Mouse (Mus musculus) CH12.LX (cell line): ENCODE results near the gene Dcst1. TPM values are rescaled to one million over a fixed set of nuclear protein-coding genes. Genes with fewer than 3 reads are reported as not detected.
A peak's percentile ranks its signal among the peaks of the same experiment; 100 is the strongest.

Source experiments
- DNase-seq: peaks from one replicate; pipeline ENCODE4 v3.0.0-alpha.2; 2013; ENCODE audit errors: extremely low read depth
- H3K27ac ChIP-seq: 2 replicates; pipeline ENCODE4 v1.5.1; 2012; ENCODE audit warnings: low read depth, mild to moderate bottlenecking, control low read depth, moderate library complexity; ENCODE audit not compliant: insufficient read depth
- H3K27me3 ChIP-seq: replicated peaks from 2 replicates; pipeline ENCODE3; 2012; ENCODE audit warnings: inconsistent platforms
- H3K36me3 ChIP-seq, 2 experiments: replicated peaks in 1 of 2; 2 replicates each; pipeline versions ENCODE3 to v1.6.1; 2012; ENCODE audit warnings: inconsistent platforms in 1 of 2, low read length in 1 of 2, mild to moderate bottlenecking in 1 of 2, mixed read lengths in 1 of 2, moderate library complexity in 1 of 2; ENCODE audit not compliant: control insufficient read depth in 1 of 2, insufficient read depth in 1 of 2
- H3K4me1 ChIP-seq, 2 experiments: 2 replicates each; pipeline ENCODE4 v1.6.1; 2012; ENCODE audit warnings: inconsistent platforms in 1 of 2, moderate library complexity in 1 of 2; ENCODE audit not compliant: insufficient read depth in 2 of 2, control insufficient read depth in 1 of 2
- H3K4me2 ChIP-seq: 2 replicates; pipeline ENCODE4 v1.6.1; 2012; ENCODE audit warnings: low read depth, mild to moderate bottlenecking, control low read depth; ENCODE audit not compliant: poor library complexity, insufficient read depth, severe bottlenecking
- H3K4me3 ChIP-seq, 3 experiments: fragments of 150-350 bp in 1 of 3; sonication (generic) in 1 of 3; replicated peaks in 1 of 3; 2 replicates each; pipeline versions ENCODE3 to v1.5.1; 2011 to 2012; ENCODE audit warnings: low read depth in 2 of 3, low read length in 2 of 3, mild to moderate bottlenecking in 2 of 3, moderate library complexity in 2 of 3, control low read depth in 1 of 3, improper control_type of control experiment in 1 of 3, inconsistent platforms in 1 of 3, mixed read lengths in 1 of 3; ENCODE audit not compliant: poor library complexity in 1 of 3
- H3K79me2 ChIP-seq: replicated peaks from 2 replicates; pipeline ENCODE4 v1.6.1; 2012; ENCODE audit warnings: mild to moderate bottlenecking, moderate library complexity; ENCODE audit not compliant: control insufficient read depth, poor library complexity, insufficient read depth, severe bottlenecking; ENCODE audit errors: extremely low read depth
- H3K9ac ChIP-seq: 2 replicates; pipeline ENCODE4 v1.6.1; 2012; ENCODE audit warnings: low read depth, mild to moderate bottlenecking, control low read depth, moderate library complexity; ENCODE audit not compliant: insufficient read depth
- H3K9me3 ChIP-seq: replicated peaks from 2 replicates; pipeline ENCODE3; 2012; ENCODE audit warnings: low read length, inconsistent platforms, mixed read lengths
- CHD1 ChIP-seq: IDR thresholded peaks from 2 replicates; pipeline ENCODE4 v1.6.1; 2012; ENCODE audit warnings: low read depth, low read length, improper control_type of control experiment, inconsistent platforms
- CHD2 ChIP-seq: IDR thresholded peaks from 2 replicates; pipeline ENCODE4 v1.6.1; 2011; ENCODE audit warnings: low read length, improper control_type of control experiment
- E2F4 ChIP-seq: IDR thresholded peaks from 2 replicates; pipeline ENCODE4 v1.6.1; 2011; ENCODE audit warnings: low read depth, low read length, improper control_type of control experiment; ENCODE audit not compliant: insufficient replicate concordance
- ELF1 ChIP-seq: IDR thresholded peaks from 2 replicates; pipeline ENCODE4 v1.6.1; 2014; ENCODE audit warnings: low read depth, mild to moderate bottlenecking, inconsistent platforms, low read length, improper control_type of control experiment
- EP300 ChIP-seq: IDR thresholded peaks from 2 replicates; pipeline ENCODE4 v1.6.1; 2011; ENCODE audit warnings: low read length, improper control_type of control experiment
- HCFC1 ChIP-seq: IDR thresholded peaks from 2 replicates; pipeline ENCODE4 v1.6.1; 2012; ENCODE audit warnings: low read depth, mild to moderate bottlenecking, inconsistent platforms, low read length, improper control_type of control experiment
- JUND ChIP-seq: conservative IDR thresholded peaks from 2 replicates; pipeline ENCODE4 v1.6.1; 2011; ENCODE audit warnings: low read depth, low read length, improper control_type of control experiment
- KAT2A ChIP-seq: IDR thresholded peaks from 2 replicates; pipeline ENCODE4 v1.6.1; 2012; ENCODE audit warnings: low read length, improper control_type of control experiment, inconsistent platforms; ENCODE audit not compliant: insufficient replicate concordance
- MEF2A ChIP-seq: IDR thresholded peaks from 2 replicates; pipeline ENCODE4 v1.6.1; 2014; ENCODE audit warnings: low read depth, mild to moderate bottlenecking, inconsistent platforms, low read length, improper control_type of control experiment, borderline replicate concordance
- MYC ChIP-seq: IDR thresholded peaks from 2 replicates; pipeline ENCODE4 v1.6.1; 2011; ENCODE audit warnings: low read depth, mild to moderate bottlenecking, improper control_type of control experiment, low read length
- NELFE ChIP-seq: IDR thresholded peaks from 2 replicates; pipeline ENCODE4 v1.6.1; 2011; ENCODE audit warnings: low read depth, low read length, improper control_type of control experiment
- NRF1 ChIP-seq: IDR thresholded peaks from 2 replicates; pipeline ENCODE4 v1.6.1; 2014; ENCODE audit warnings: low read depth, mild to moderate bottlenecking, inconsistent platforms, low read length, improper control_type of control experiment, moderate library complexity
- PAX5 ChIP-seq: IDR thresholded peaks from 2 replicates; pipeline ENCODE4 v1.6.1; 2012; ENCODE audit warnings: low read length, inconsistent platforms, mixed read lengths
- POLR2AphosphoS2 ChIP-seq: IDR thresholded peaks from 2 replicates; pipeline ENCODE4 v1.6.1; 2011; ENCODE audit warnings: low read depth, low read length, improper control_type of control experiment
- RCOR1 ChIP-seq: conservative IDR thresholded peaks from 2 replicates; pipeline ENCODE4 v1.6.1; 2012; ENCODE audit warnings: low read depth, mild to moderate bottlenecking, inconsistent platforms, low read length, improper control_type of control experiment
- SIN3A ChIP-seq: IDR thresholded peaks from 2 replicates; pipeline ENCODE4 v1.6.1; 2012; ENCODE audit warnings: low read length, improper control_type of control experiment, inconsistent platforms
- TCF12 ChIP-seq: IDR thresholded peaks from 2 replicates; pipeline ENCODE4 v1.6.1; 2014; ENCODE audit warnings: low read depth, mild to moderate bottlenecking, inconsistent platforms, low read length, improper control_type of control experiment
- UBTF ChIP-seq: IDR thresholded peaks from 2 replicates; pipeline ENCODE4 v1.6.1; 2012; ENCODE audit warnings: low read depth, mild to moderate bottlenecking, inconsistent platforms, low read length, improper control_type of control experiment, moderate library complexity
- USF1 ChIP-seq: IDR thresholded peaks from 2 replicates; pipeline ENCODE4 v1.6.1; 2014; ENCODE audit warnings: low read depth, mild to moderate bottlenecking, inconsistent platforms, low read length, improper control_type of control experiment
- USF2 ChIP-seq: conservative IDR thresholded peaks from 2 replicates; pipeline ENCODE4 v1.6.1; 2011; ENCODE audit warnings: low read depth, low read length, improper control_type of control experiment
- ZC3H11A ChIP-seq: IDR thresholded peaks from 2 replicates; pipeline ENCODE4 v1.6.1; 2012; ENCODE audit warnings: low read depth, mild to moderate bottlenecking, inconsistent platforms, low read length, improper control_type of control experiment
- ZMIZ1 ChIP-seq: IDR thresholded peaks from 2 replicates; pipeline ENCODE4 v1.6.1; 2012; ENCODE audit warnings: low read depth, mild to moderate bottlenecking, inconsistent platforms, low read length, improper control_type of control experiment
- ZNF384 ChIP-seq: IDR thresholded peaks from 2 replicates; pipeline ENCODE4 v1.6.1; 2012; ENCODE audit warnings: low read depth, low read length, improper control_type of control experiment, inconsistent platforms
- dilution Hi-C: fragments of 300-500 bp; cut with MboI; formaldehyde crosslinking; loops from 2 replicates; pipeline ENCODE4 v1.14.3; 2020; ENCODE audit warnings: low sequenced_read_pairs; ENCODE audit not compliant: extremely low pct_unique_long_range_greater_than_20kb, extremely low pct_ligation_motif_present
- in situ Hi-C: fragments of 300-500 bp; cut with MboI; formaldehyde crosslinking; loops from 3 replicates; pipeline ENCODE4 v1.14.3; 2019; ENCODE audit warnings: low sequenced_read_pairs, low pct_ligation_motif_present, low pct_unique_long_range_greater_than_20kb, mixed read lengths
- polyA plus RNA-seq: library from polyadenylated mRNA; unstranded; fragments of >175 nt; gene quantifications from 2 replicates; pipeline ENCODE4 v1.2.1, GENCODE M21; 2012; ENCODE audit warnings: low read depth; ENCODE audit not compliant: insufficient read length
- total RNA-seq, 2 experiments: library from RNA; depleted of rRNA; stranded (reverse); fragments of 300-350 nt in 1 of 2; fragments of >200 nt in 1 of 2; gene quantifications; 2 replicates each; pipeline ENCODE4 v1.2.3; 2012 to 2014

Dcst1 gene
- total and polyA plus RNA-seq, 3 experiments: 0.04 to 0.10 TPM; not detected in 1

DNA sequence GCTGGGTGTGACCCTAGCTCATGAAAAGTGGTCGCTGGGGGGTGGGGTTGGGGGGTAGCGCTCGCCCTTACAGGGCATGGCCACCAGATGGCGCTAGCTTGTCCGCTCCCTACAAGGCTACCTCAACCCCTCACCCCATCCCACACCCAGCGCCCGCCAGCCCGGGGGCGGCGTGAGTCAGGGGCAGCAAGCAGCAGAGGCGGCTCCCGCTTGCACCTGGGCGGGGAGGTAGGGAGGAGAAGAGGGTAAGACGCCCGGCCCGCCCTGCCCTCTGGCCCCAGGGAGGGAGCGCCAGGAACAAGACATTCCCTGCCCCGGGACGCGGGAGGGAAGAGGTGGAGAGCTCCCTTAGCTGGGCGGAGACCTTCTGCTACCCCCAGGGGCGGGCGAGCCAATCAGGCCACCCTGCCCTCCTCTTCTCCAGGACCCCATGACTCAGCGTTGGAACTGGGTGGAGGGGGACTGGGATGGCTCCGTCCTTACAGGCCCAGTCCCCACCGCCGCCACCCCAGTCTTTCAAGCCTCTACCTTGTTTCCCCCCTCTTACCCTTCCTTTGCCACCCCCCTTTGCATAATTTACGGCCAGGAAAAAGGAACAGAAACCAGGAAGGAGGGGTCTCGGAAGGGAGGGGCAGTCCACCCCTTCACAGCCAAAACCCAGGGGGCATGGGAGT lies 13.5 kb upstream of the Dcst1 start (continued):
- TF ChIP-seq USF1 (no peak), CHD1 (no peak), ZC3H11A (0 out of 2 replicates have a peak, but pooled peaks have one; percentile 8), NELFE (peak; percentile 62; the same call in 1 of the 2 replicates), JUND (no peak), SIN3A (0 out of 2 replicates have a peak, but pooled peaks have one; percentile 33), UBTF (peak; percentile 58; the same call in 1 of the 2 replicates), NRF1 (no peak), USF2 (no peak)

DNA sequence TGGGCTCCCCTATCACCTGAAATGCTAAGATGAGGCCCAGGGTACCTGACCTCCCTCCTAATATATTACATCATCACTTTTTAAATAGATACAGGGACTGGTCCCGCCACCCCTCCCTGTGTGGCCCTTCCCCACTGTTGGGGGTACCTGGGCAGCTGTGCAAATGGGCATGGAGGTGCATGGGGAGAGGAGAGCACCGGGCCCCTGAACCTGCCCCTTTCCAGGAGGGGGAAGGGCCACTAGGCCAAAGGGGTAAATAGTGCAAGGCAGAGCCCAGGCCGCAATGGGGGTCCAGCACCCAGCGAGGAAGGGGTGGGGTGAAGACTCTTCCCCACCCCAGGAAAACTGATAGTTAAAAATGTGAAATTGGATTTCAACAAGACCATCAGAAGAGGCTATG lies 12.8 kb upstream of the Dcst1 start:
- H3K4me3 ChIP-seq: no peak overlapping the region
- no peaks in the 10 kb centered on the region for H3K9me3 ChIP-seq
- peak overlapping the region; percentile 65; the same call in 1 of the 2 replicates for H3K4me2 ChIP-seq
- peaks cover 39 to 64% of the 10 kb centered on the region in 2 experiments for H3K36me3 ChIP-seq
- no peak for DNase-seq
- no peak for TF ChIP-seq HCFC1
- TF ChIP-seq MEF2A: no peak
- TF ChIP-seq RCOR1: no peak
- no peak for TF ChIP-seq CHD2
- H3K27ac ChIP-seq: peak overlapping the region; percentile 74; the same call in 1 of the 2 replicates
- no peaks in the 10 kb centered on the region for H3K27me3 ChIP-seq
- H3K79me2 ChIP-seq: 0 out of 2 replicates have a peak, but pooled peaks cover 5% of the 10 kb centered on the region
- no peak overlapping the region for H3K9ac ChIP-seq
- H3K4me1 ChIP-seq: peaks cover 24 to 68% of the 10 kb centered on the region in 2 experiments
- dilution Hi-C loops: no loop called here
- in situ Hi-C loops: no loop called here

DNA sequence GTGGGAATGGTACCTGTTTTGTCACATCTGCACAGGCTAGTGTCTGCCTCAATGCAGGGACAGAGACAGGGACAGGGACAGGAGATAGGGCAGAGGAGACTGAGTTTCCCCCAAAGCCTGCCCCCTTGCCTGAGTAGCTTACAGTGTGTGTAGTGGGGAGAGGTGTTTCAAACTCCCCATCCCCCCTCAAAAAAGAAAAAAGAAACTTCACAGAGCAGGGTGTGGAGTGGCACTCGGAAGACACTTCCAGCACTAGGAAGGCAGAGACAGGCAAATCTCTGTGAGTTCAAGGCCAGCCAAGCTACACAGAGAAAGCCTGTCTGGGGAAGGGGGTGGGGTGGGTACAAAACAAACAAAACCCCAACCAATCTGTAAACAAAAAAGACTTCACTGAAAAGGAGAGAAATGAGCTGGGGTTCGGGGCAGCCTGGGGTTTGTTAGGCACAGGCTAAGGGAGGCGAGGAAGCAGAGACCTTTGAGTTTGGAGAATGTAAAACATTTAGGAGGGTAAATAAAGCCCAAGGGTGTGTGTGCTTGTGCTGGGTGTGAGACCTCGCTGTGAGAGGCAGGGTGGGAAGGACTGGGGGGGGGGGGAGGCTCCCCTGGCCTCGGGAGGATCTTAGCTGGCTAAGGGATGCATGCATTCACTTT lies 8.7 kb upstream of the Dcst1 start:
- dilution Hi-C loops: no loop called here
- no peaks in the 10 kb centered on the region for H3K79me2 ChIP-seq
- in situ Hi-C loops: no loop called here

More for the DNA sequence above, 8.7 kb upstream of the Dcst1 start:
- Histone ChIP-seq H3K4me2 (no peak overlapping the region), H3K9ac (no peak overlapping the region), H3K27ac (no peak overlapping the region), H3K27me3 (no peaks in the 10 kb centered on the region), H3K9me3 (no peaks in the 10 kb centered on the region), H3K4me1 (peaks cover 15 to 29% of the 10 kb centered on the region in 2 experiments), H3K36me3 (peaks cover 11 to 26% of the 10 kb centered on the region in 2 experiments), H3K4me3 (no peak overlapping the region)
- DNase-seq: no peak
- TF ChIP-seq CHD1 (no peak), POLR2AphosphoS2 (no peak), ZC3H11A (no peak), MYC (no peak), ZNF384 (no peak), JUND (no peak), USF2 (no peak), ELF1 (no peak), E2F4 (no peak), ZMIZ1 (no peak), EP300 (no peak), USF1 (no peak), TCF12 (no peak), SIN3A (no peak), PAX5 (no peak), KAT2A (no peak)
